Mouse (Mus musculus): ENCODE results near the gene Elmo1.

GRCm38 (mm10) chr13:20585868-20586267, 495.5 kb downstream of the Elmo1 start:
- no peak for TF ChIP-seq CTCF (IDR thresholded peaks at IDR 0.05; ENCODE audit: extremely low read depth, insufficient read depth, low read length)
- TF ChIP-seq POLR2A (IDR thresholded peaks at IDR 0.05; ENCODE audit: extremely low read depth, insufficient read depth, low read length): no peak

Data from cortical plate, adult 2 months (tissue).